Comparison of ENCODE assay signal across 8 mouse cellular contexts in the genomic region with DNA sequence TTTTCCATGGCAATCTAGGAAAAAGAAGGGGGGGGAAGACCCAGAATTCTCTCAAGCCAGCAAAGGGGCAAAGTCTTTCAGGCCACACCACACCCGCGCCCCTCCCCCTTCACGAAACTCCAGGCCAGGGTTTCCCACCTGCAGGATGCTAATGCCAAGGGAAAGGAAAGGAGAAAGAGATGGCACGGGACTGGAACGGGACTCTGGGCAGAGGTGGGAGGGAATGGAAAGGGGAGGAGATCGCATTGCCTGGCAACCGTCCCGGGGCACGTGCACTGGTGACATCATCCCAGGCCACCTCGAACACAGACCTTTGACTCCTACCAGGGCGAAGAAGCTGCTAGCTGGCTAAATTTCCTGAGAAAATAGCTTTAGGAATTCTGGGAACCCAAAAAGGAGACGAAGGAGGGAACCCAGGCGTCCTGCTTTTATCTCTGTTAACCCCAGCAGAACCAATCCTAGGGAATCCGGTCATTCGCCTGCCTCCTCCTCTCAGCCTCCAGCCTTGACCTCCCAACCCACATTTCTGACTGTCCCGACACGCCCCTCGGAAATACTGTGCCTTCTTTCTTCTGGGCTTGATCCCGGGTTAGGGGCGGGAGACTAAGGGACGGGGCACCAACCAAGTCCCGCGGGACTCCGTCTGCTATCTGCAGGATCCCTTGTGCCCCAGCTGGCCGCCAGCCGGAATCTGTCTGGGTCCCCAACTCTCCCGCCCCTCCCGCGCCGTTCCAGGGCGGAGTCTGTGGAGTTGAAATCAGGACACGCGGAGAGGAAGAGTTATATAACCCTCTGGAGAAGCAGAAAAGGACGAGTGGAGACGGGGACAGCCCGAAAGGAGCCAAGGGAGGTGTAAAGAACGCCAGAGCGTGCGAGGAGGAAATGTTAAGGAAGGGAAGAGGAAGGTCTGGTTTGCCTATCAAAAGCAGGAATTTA. TPM values are rescaled to one million over a fixed set of nuclear protein-coding genes. Genes with fewer than 3 reads are reported as not detected.
A peak's percentile ranks its signal among the peaks of the same experiment; 100 is the strongest.
DNase-seq lines count a peak whose midpoint lies in the region; ATAC-seq and TF ChIP-seq lines count a peak whose summit lies in the region.

No protein-coding gene starts in this region.

- DNase-seq in A20 (ENCODE audit: low read depth, low spot score) (peak; percentile 86), liver (peak; percentile 81)
- peak; percentile 98 for DNase-seq in brain, adult 2 months (ENCODE audit: low read depth, low spot score)
- peak; percentile 96 for DNase-seq in midbrain, postnatal 0 days (ENCODE audit: low spot score)
- peak; percentile 74 to 82 for DNase-seq in spleen, postnatal 4 days (ENCODE audit: low spot score in 2 of 2)

- peaks cover 20% of the 10 kb centered on the region for H3K27me3 ChIP-seq in heart, embryonic 11.5 days (ENCODE audit: control insufficient read depth, insufficient read depth, low read length)
- peaks cover 24% of the 10 kb centered on the region for H3K27me3 ChIP-seq in kidney, embryonic 15.5 days
- peaks cover 18% of the 10 kb centered on the region for H3K27me3 ChIP-seq in midbrain, postnatal 0 days (ENCODE audit: insufficient read depth, low read length)

- 0 out of 2 replicates have a peak, but pooled peaks have one; percentile 20 for TF ChIP-seq CTCF in midbrain, postnatal 0 days (IDR thresholded peaks at IDR 0.05)

- peaks cover 59% of the 10 kb centered on the region for H3K4me1 ChIP-seq in heart, embryonic 11.5 days (ENCODE audit: control insufficient read depth, insufficient read depth, low read length)
- peaks cover 77% of the 10 kb centered on the region for H3K4me1 ChIP-seq in kidney, embryonic 15.5 days
- peaks cover 22% of the 10 kb centered on the region for H3K4me1 ChIP-seq in midbrain, postnatal 0 days (ENCODE audit: insufficient read depth, low read length)

- peak overlapping the region; percentile 97 for H3K27ac ChIP-seq in heart, embryonic 11.5 days (ENCODE audit: low read depth, low read length)
- peak overlapping the region; percentile 97 for H3K27ac ChIP-seq in kidney, embryonic 15.5 days
- peak overlapping the region; percentile 98 for H3K27ac ChIP-seq in midbrain, postnatal 0 days (ENCODE audit: low read depth, low read length)

- WGBS in heart, embryonic 11.5 days (ENCODE audit: insufficient replicate concordance): under 1% methylated on average over 39 of the region's 39 CpGs
- WGBS in kidney, embryonic 15.5 days: under 1% methylated on average over 39 of the region's 39 CpGs
- under 1% methylated on average over 39 of the region's 39 CpGs for WGBS in midbrain, postnatal 0 days

- H3K4me2 ChIP-seq in heart, embryonic 11.5 days: peak overlapping the region; percentile 99
- peak overlapping the region; percentile 95 for H3K4me2 ChIP-seq in kidney, embryonic 15.5 days
- H3K4me2 ChIP-seq in midbrain, postnatal 0 days (ENCODE audit: low read depth, low read length, poor library complexity, severe bottlenecking): peak overlapping the region; percentile 94

- H3K4me3 ChIP-seq in heart, embryonic 11.5 days (ENCODE audit: low read depth, low read length): peak overlapping the region; percentile 83
- peak overlapping the region; percentile 77 for H3K4me3 ChIP-seq in kidney, embryonic 15.5 days (replicated peaks)
- H3K4me3 ChIP-seq in midbrain, postnatal 0 days (ENCODE audit: low read depth, low read length): peak overlapping the region; percentile 71

- peak; percentile 56 for ATAC-seq in erythroblast, adult 5-6 weeks (replicated peaks; ENCODE audit: low FRiP score, poor library complexity, severe bottlenecking)
- ATAC-seq in heart, embryonic 11.5 days (replicated peaks; ENCODE audit: insufficient number of reproducible peaks, low FRiP score, low TSS enrichment): peak; percentile 48
- peak; percentile 47 for ATAC-seq in kidney, embryonic 15.5 days (replicated peaks; ENCODE audit: low FRiP score)
- peak; percentile 48 for ATAC-seq in midbrain, postnatal 0 days (ENCODE audit: low FRiP score)

- peaks cover 2% of the 10 kb centered on the region; the same call in 1 of the 2 replicates for H3K36me3 ChIP-seq in heart, embryonic 11.5 days (ENCODE audit: control insufficient read depth, insufficient read depth, low read length)
- H3K36me3 ChIP-seq in kidney, embryonic 15.5 days: peaks cover 8% of the 10 kb centered on the region
- H3K36me3 ChIP-seq in midbrain, postnatal 0 days (ENCODE audit: insufficient read depth, low read length): 0 out of 2 replicates have a peak, but pooled peaks cover 4% of the 10 kb centered on the region

- no peaks in the 10 kb centered on the region for H3K9me3 ChIP-seq in heart, embryonic 11.5 days (replicated peaks; ENCODE audit: control insufficient read depth, low read length)
- no peaks in the 10 kb centered on the region for H3K9me3 ChIP-seq in kidney, embryonic 15.5 days (replicated peaks)
- H3K9me3 ChIP-seq in midbrain, postnatal 0 days (ENCODE audit: low read length): no peaks in the 10 kb centered on the region

- H3K9ac ChIP-seq in heart, embryonic 11.5 days (ENCODE audit: low read depth, low read length): peak overlapping the region; percentile 70
- peak overlapping the region; percentile 61 for H3K9ac ChIP-seq in kidney, embryonic 15.5 days
- peak overlapping the region; percentile 66 for H3K9ac ChIP-seq in midbrain, postnatal 0 days (replicated peaks; ENCODE audit: low read length, poor library complexity, severe bottlenecking)

RNA-seq across cellular contexts. Expression of a gene that starts 4.2 kb away (rescaled TPM):
- 5.8 and 8.2 TPM in 2 replicates for total RNA-seq in erythroblast, adult 5-6 weeks (2015; ENCODE audit: low replicate concordance)
- 0.84 and 1.5 TPM in 2 replicates for total RNA-seq in erythroblast, adult 5-6 weeks (2017; ENCODE audit: low replicate concordance)
- polyA plus RNA-seq in heart, embryonic 11.5 days (2014; fragmentation: Nextera tagmentation; extraction: Ambion mirVana): 21.5 and 25.1 TPM in 2 replicates
- polyA plus RNA-seq in kidney, embryonic 15.5 days (2015; fragmentation: Nextera tagmentation; extraction: Ambion mirVana): 32.6 and 33.0 TPM in 2 replicates
- total RNA-seq in midbrain, postnatal 0 days (2014; rRNA removed): 12.1 and 14.5 TPM in 2 replicates
- 18.9 and 22.7 TPM in 2 replicates for polyA plus RNA-seq in midbrain, postnatal 0 days (2015; fragmentation: Nextera tagmentation; extraction: Ambion mirVana)

RNA-seq across cellular contexts. Expression of a gene that starts 19.7 kb away (rescaled TPM):
- not detected in 2 replicates for total RNA-seq in erythroblast, adult 5-6 weeks (2015; ENCODE audit: low replicate concordance)
- total RNA-seq in erythroblast, adult 5-6 weeks (2017; ENCODE audit: low replicate concordance): not detected in 2 replicates
- 30.5 and 31.7 TPM in 2 replicates for polyA plus RNA-seq in heart, embryonic 11.5 days (2014; fragmentation: Nextera tagmentation; extraction: Ambion mirVana)
- 41.9 and 44.3 TPM in 2 replicates for polyA plus RNA-seq in kidney, embryonic 15.5 days (2015; fragmentation: Nextera tagmentation; extraction: Ambion mirVana)
- total RNA-seq in midbrain, postnatal 0 days (2014; rRNA removed): 4.4 and 5.7 TPM in 2 replicates
- 5.8 and 6.3 TPM in 2 replicates for polyA plus RNA-seq in midbrain, postnatal 0 days (2015; fragmentation: Nextera tagmentation; extraction: Ambion mirVana)

RNA-seq across cellular contexts. Expression of a gene that starts 22.3 kb away (rescaled TPM):
- 12.5 and 16.1 TPM in 2 replicates for total RNA-seq in erythroblast, adult 5-6 weeks (2015; ENCODE audit: low replicate concordance)
- 23.5 and 31.4 TPM in 2 replicates for total RNA-seq in erythroblast, adult 5-6 weeks (2017; ENCODE audit: low replicate concordance)
- polyA plus RNA-seq in heart, embryonic 11.5 days (2014; fragmentation: Nextera tagmentation; extraction: Ambion mirVana): 19.6 and 25.0 TPM in 2 replicates
- polyA plus RNA-seq in kidney, embryonic 15.5 days (2015; fragmentation: Nextera tagmentation; extraction: Ambion mirVana): 30.2 and 30.5 TPM in 2 replicates
- total RNA-seq in midbrain, postnatal 0 days (2014; rRNA removed): 16.5 and 22.6 TPM in 2 replicates
- polyA plus RNA-seq in midbrain, postnatal 0 days (2015; fragmentation: Nextera tagmentation; extraction: Ambion mirVana): 18.2 and 18.8 TPM in 2 replicates

RNA-seq across cellular contexts. Expression of a gene that starts 22.4 kb away (rescaled TPM):
- total RNA-seq in erythroblast, adult 5-6 weeks (2015; ENCODE audit: low replicate concordance): 25.6 and 30.3 TPM in 2 replicates
- total RNA-seq in erythroblast, adult 5-6 weeks (2017; ENCODE audit: low replicate concordance): 18.5 and 25.2 TPM in 2 replicates
- 166 and 170 TPM in 2 replicates for polyA plus RNA-seq in heart, embryonic 11.5 days (2014; fragmentation: Nextera tagmentation; extraction: Ambion mirVana)
- 153 and 155 TPM in 2 replicates for polyA plus RNA-seq in kidney, embryonic 15.5 days (2015; fragmentation: Nextera tagmentation; extraction: Ambion mirVana)
- total RNA-seq in midbrain, postnatal 0 days (2014; rRNA removed): 32.6 and 95.9 TPM in 2 replicates
- 120 and 147 TPM in 2 replicates for polyA plus RNA-seq in midbrain, postnatal 0 days (2015; fragmentation: Nextera tagmentation; extraction: Ambion mirVana)

RNA-seq across cellular contexts. Expression of a gene that starts 48.5 kb away (rescaled TPM):
- 7.9 and 9.8 TPM in 2 replicates for total RNA-seq in erythroblast, adult 5-6 weeks (2015; ENCODE audit: low replicate concordance)
- 16.8 and 18.5 TPM in 2 replicates for total RNA-seq in erythroblast, adult 5-6 weeks (2017; ENCODE audit: low replicate concordance)
- 15.5 and 21.8 TPM in 2 replicates for polyA plus RNA-seq in heart, embryonic 11.5 days (2014; fragmentation: Nextera tagmentation; extraction: Ambion mirVana)
- polyA plus RNA-seq in kidney, embryonic 15.5 days (2015; fragmentation: Nextera tagmentation; extraction: Ambion mirVana): 54.8 and 62.8 TPM in 2 replicates
- 284 and 298 TPM in 2 replicates for total RNA-seq in midbrain, postnatal 0 days (2014; rRNA removed)
- 51.6 and 58.9 TPM in 2 replicates for polyA plus RNA-seq in midbrain, postnatal 0 days (2015; fragmentation: Nextera tagmentation; extraction: Ambion mirVana)

Comparison
In these comparisons a context has a peak if more than half of its experiments do, and no peak if none do; other contexts are left out.
1. Peak in every context shown above with its lines: DNase-seq, ATAC-seq, H3K4me3 ChIP-seq and H3K27ac ChIP-seq.